Mouse (Mus musculus) c-Kit-positive CD71-positive TER-119-negative erythroid progenitor cells, embryonic 14.5 days (primary cell): ENCODE data around the gene Gm33543.

ENCODE experiments used
- DNase-seq: peaks from one replicate; pipeline ENCODE4 v3.0.0-alpha.2; 2013; ENCODE audit warnings: low read depth

Gm33543 gene

DNA sequence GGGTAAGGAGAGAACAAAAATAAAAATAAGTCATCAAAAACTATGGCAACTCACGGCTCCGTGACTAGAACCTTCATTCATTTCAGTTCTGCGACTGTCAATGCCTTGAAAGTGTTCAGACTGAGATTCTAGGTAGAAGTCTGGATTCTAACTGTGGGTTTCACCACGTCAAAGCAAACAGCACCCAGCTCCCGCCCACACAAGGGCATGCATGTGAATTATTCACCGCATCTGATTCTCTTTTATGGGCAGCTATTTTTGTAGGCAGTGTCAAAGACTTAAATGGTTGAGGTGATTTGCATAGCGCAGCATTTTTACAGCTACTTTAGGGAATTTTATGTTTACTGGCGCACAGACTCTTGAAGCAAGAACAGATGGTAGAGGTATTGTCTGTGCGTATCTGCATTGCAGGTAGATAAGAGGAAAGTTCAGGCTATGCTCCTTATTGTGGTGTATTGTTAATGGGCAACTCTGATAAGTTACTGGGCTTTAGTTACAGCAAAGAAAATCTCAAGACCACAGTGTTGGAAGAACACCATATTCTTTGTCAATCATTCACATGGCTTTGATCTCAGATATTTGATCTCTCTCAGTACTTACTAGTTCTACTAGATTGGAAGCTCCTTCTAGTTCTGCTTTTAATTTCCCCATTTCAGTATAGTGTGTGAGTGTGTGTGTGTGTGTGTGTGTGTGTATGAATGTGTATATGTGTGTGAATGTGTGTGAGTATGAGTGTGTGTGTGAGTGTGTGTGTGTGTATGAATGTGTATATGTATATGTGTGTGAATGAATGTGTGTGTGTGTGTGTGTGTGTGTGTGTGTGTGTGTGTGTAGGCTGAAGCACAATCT is at the start of gene Gm33543:
Gene Gm33543 (minus strand): TSS at position 142 of the 849 bp plus-strand sequence.
- DNase-seq, result no peak

DNA sequence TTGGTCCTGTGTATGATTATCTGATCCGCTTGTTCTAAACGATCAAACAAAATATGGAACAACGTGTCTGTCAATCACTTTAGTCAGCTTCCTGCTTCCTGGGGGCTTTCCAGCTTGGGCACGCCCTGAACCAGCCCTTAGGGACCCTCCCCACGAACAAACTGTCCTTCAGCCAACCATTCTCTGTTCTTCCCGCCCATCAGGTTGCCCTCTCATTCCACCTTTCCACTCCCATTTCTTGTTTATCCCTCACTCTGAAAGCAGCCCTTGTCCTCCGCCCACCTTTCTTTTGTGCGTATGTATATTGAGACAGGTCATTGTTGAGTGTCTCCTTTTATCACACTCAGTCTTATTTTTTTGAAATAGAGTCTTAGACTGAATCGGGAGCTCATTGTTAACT is 49.4 kb upstream of the Gm33543 start:
- DNase-seq, result no peak

DNA sequence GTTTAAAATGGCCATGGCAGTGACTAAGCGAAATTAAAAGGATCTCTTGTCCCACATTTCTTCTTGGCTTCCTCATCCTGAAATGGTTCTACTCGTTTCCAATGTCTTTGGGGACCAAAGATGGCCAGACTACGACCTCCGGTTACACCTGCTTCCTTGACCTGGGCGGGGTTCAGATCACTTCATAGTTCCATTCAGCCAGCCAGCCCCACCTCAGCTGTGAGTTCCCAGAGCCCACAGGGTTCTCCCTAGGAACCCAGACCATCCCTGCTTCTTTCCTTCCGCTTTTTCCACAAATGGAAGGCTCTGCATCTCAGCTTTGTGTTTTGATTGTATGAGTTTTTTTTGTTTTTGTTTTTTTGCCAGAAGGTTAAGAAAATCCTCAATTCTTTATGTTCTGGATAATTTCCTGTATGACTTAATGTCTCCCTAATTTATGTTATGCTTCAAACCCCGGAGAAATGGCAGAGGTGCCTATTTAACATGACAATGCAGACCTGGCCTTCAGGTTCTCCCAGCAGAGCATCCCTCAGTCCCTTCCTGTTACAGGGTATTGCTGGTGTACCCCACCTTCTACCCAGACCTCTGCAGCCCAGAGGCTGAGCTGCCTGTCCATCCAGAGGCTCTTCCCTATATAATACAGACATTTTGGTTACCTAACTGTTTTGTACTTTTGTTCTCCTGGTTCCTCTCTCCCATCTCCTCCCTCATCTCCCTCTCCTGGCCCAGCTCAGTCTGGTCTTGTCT is 48.7 kb upstream of the Gm33543 start:
- no peak for DNase-seq

DNA sequence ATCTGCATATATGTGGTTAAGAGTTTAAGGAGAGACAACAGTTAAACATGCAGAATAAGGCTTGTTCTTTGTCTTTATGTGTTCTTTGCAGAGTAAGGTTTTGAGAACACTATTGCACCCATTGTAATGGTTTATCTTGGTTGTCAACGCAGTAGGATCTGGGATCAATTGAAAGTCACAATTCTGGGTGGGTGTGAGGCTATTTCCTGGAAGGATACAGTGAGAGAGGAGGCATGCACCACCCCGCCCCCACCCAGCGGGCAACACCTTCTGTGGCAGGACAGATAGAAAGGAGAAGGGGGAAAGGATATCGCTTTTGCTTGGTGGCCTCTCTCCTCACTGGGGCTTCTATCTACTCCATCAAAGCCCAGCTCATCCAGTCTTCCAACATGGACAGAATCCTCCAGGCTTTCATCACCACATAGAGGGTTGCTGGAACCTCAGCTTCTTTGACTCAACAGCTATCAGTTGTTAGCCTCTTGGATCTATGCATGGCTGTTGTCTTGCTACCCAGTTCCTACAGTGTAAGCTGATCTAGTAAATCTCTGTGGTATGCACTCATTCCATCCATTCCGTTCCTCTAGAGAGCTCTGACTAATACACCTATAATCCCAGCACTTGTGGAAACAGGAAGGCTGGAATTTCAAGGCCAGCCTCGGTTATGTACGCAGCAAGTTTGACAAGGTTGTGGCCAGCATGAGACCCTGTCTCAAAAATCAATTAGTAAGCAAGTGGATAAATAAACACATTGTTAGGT is 41.2 kb upstream of the Gm33543 start:
- DNase-seq, result no peak

DNA sequence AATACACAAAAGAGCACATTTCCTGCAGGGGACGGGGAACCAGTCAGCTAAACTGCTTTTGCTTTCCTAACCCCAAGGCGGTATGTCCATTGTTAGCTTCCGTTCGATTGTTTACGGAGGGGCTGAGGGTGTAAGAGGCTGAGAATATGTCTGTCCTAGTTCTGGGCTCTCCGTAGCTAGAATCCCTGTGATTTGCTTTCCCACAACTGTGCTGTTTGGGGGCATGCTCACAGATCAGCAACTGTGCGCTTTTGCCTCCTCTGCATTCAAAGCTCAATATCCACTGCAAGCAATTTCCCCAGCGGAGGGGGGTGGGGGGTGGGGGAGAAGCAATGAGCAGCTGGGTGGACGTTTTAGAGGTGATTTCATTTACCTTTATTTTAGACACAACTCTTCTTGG is 39.3 kb upstream of the Gm33543 start:
- no peak for DNase-seq

DNA sequence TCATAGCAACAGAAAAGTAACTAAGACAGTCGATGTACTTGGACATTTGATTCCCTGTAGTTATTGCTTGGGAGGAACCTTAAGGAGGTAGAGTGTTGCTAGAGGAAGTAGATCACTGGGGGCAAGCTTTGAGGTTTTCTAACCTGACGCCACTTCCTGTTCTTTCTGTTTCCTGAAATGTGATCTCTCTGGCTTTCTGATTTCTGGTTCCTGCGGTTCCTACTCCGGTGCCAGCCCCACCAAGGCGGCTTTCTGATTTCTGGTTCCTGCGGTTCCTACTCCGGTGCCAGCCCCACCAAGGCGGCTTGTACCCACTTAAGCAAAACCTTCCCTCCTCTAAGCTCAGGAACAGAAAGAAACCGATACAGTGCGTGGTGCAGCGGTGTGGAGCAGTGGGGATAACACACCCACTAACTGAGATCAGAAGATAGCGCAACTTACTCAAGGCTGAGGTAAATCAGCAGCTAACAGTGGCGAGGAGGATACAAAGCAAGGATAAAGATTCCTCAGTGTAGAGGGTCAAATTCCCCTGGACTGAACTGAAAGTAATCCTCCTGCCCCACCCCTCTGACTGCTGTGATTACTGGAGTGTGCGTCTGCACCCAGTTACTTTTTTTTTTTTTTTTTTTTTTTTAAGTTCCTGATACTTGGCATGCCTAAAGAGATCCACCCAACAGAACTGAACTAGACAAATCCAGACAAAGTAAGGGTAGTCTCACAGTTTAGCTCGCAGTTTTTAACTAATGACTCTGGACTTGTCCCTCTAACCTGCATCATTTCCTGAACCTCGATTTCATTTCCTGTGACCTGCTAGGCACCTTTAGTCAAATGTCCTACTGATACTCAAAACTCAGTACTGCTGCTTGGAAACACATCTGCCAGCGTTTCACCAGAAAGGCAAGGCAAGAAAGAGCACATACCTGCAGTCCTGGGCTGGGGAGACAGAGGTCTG is 37.5 kb upstream of the Gm33543 start:
- DNase-seq, result no peak

DNA sequence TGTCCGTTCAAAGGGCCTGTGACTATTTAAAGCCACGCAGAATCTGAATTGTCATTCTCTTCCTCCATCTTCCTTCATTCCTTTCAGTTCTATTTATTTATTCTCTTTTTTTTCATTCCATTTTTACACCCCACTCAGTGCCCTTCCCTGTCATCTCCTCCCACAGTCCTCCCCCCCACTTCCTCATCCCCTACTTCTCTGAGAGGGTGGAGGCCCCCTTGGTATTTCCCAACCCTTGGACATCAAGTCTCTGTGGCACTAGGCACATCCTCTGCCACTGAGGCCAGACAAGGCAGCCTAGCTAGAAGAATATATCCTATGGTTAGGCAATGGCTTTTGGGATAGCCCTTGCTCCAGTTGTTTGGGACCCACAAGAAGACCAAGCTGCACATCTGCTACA is 28.1 kb upstream of the Gm33543 start:
- DNase-seq, result no peak

DNA sequence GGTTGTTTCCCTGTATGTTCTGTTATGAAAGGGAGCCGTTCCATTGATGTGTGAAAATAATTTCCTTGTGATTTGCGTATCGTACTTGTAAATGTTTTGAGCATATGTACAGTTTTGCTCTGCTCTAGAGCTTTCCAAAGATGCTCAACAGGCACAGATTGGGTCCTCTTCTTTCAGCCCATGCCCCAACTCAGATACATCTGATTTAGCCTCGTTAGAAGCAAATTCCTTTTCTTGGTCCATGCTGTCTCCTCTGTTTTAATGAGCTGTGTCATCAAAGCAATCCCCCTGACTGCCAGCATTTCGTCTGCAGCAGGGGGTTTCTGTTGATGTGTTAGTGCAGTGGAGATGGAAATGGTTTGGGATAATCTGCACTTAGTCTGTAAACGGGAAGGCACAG is 25.6 kb upstream of the Gm33543 start:
- DNase-seq, result no peak

DNA sequence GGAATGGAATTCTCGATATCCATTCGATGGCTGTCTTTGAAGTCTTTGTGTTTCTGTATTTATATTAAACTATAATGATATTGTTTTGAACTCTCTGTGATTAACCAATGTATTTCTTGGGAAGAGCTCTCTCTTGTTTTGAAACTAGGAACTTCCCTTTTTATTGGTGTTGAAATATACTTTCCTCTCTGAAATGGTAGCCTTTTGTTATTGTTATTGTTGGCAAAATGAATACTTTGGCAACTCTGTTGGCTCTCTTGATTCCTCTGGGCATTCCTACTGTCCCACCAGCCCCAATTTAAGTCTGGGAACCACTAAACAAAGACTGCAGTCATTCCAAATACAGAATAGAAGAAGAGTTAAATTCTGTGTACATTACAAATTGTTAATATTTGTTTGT is 24.9 kb upstream of the Gm33543 start:
- no peak for DNase-seq

DNA sequence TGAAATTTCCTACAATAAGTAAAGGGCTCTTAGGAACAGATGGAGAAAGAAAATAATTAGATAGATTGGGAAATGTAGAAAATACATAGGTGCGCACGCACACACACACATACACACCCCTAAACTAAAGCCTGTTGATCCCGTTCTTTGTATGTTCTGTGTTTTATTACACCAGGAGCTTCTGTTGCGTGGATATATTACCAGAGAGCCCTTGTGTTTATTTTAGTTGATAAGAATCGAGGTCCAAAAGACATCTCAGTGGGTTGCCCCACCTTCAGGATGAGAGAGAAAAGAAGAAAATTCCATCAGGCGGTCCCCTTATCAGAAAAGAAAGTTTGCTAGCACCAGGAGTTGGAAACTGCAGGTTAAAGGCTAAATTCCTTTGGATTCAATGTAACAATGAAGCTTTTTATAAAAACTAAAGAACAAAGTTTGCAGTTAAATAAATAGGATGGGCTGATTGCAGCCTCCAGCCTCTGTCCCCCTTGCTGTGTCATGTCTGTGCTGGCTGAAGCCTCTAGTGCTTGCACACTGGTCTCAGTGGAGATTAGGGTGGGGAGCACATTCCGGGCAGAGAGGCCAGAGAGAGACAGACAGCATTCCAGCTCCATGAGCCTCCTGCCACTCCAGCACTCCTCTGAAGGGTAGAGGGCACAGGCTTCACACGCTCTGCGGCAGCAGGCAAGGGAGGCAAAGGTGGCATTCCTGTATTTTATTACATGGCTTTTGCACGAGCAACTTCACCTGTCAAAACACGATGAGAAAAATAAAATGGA is 21.8 kb upstream of the Gm33543 start:
- DNase-seq, result no peak

DNA sequence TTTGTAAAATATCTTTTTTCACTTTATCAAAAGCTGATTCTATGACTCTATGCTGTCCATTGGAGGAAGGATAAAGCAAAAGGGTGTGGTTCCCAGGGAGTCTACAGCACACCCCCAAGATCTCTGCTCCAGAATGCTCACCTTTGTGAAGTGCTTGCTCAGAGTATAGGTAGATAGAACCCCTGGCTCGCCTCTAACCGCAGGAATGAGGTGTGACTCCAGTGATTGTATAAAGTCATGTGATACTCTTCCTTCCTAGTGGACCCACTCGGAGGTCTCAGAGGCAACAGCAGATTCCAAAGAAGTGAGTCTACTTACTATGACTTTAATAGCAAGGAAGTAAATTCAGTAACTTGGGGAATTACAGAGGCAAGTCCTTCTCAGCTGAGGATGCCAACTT is 19.9 kb upstream of the Gm33543 start:
- no peak for DNase-seq

DNA sequence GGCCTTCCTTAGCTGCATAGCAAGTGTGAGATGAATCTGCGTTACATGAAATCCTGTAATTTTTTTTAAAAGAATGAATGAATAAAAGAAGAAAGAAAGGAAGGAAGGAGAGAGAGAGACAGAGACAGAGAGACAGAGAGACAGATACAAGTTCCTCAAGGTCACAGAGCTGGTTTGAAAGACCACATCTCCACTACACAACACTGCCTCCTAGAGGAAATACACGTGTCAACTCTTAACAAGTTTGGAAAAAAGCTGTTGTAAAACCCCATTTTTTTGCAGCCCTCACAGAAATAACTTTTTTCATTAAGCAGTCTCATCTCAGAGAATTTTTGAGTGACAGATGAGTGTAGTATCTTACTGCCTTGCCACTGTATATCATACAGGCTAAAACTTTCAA is 15.4 kb upstream of the Gm33543 start:
- DNase-seq, result peak; percentile 28

DNA sequence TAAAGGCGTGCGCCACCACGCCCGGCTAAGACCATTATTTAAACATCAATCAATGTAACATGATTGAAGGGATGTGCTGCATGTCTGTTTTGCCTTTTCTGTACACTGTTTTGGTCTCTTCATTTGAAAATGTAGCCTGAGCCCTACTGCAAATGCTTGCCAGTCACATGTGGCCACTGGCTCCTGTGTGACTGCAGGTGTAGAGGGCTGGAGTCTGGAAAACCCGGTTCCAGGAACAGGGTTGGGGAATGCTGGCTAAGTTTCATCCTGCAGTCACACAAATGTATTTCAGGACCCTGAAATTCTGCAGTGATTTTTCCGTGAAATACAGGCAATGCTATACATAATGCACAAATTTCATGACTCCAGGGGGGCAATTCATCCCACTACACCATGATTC is 12.7 kb upstream of the Gm33543 start:
- no peak for DNase-seq

DNA sequence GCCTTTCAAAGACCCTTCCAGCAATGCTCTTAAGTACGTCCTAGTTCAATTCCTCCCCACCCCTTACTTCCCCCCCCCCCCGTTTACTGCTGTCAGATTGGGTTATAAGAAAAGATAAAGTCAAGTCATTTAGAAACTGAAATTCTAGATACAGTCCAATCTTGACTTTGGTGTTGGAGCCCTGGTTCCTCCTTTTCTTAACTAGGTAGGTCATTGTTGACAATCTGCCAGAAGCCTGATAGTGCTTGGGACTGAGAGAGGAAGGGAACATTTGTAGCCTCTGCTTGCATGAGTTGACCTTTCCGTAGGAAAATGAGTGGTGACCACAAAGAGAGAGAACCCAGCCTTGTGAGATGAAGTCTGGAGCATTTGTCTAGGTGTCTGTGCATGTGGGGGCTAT is 7.8 kb upstream of the Gm33543 start:
- no peak for DNase-seq

DNA sequence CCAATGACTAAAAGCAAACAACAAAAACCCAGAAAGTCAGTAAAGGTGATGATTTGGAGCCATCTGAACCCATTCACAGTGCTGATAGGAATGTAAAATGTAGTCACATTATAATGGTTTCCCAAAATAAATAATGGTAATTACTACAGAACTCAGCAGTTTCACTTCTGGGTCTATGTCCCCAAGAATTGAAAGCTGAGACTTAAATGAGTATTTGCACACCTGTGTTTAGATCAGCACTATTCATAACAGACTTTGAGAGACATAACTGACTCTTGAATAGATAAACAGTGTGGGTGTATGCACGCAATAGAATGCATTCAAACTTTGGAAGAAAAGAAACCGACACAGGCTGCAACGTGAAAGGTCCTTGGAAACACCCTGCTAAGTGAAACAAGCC is 4.0 kb upstream of the Gm33543 start:
- no peak for DNase-seq

DNA sequence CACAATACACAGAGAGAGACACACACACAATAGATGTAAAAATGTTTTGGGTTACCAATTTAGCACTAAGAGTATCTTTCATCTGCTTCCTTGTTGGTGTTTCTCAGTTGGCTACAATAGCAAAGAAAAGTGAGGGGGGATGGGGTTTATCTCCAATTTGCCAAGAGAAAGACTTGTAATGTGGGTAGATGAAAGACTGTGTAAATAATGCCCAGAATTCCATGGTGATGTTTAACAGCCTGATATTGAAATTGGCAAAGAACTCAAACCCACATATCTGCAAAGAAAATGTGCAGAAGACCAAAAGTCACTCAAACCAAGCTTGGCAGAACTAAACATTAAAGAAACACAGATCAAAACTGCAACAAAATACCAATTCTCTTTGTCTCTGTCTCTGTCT is 3.6 kb upstream of the Gm33543 start:
- no peak for DNase-seq

DNA sequence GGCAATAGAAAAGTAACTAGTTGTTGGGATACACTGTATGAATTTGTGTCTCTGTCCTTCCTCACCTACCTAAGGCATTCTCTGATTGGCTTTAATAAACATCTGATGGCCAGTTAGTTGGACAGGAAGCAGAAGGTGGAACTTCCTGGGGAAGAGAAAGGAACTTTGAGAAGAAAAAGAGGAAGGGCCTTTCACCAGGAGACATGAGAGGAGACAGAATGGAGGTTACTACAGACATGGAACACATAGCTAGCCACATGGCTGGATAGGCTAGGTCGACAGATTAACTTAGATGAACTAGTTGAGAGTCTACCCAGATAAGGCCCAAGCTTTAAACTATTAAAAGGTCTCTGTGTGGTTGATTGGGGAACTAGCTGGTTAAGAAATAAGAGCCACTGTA is 1.1 kb upstream of the Gm33543 start:
- no peak for DNase-seq

DNA sequence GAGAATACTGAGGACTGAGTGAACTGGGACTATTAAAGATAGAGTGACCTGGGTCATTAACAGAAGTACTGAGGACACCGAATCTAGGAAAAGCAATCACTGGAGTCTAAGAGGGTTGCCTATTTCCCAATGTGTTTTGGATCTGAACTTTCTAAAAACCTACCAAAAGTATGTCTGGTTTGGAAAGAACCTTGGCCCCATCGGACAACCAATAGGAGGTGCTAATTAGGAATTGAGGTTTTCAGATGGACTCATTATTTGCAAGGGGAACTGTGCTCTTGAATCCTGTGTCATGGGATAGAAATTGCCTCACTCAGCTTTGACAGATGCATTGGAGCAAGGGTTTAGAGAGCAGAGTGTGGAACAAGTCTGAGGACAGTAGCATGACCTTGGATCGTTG is 1.5 kb downstream of the Gm33543 start:
- DNase-seq, result no peak

DNA sequence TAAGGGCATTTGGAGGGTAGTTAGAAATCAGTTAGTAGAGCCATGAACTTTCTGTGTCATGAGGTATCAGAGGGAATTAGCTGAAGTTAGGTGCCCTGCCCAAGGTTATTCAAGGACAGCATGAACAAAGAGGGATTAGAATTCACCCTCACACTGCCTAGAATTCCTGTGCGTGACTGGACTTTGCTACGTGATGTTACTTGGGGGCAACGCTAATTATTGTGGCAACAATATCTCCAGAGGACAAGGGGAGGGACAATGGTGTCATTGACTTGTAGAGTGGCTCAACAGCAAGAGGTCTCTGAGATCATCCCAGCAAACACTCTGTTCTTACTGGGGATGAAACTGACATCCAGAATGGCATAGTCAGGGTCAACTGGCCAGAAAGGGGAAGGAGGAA is 2.9 kb downstream of the Gm33543 start:
- no peak for DNase-seq

DNA sequence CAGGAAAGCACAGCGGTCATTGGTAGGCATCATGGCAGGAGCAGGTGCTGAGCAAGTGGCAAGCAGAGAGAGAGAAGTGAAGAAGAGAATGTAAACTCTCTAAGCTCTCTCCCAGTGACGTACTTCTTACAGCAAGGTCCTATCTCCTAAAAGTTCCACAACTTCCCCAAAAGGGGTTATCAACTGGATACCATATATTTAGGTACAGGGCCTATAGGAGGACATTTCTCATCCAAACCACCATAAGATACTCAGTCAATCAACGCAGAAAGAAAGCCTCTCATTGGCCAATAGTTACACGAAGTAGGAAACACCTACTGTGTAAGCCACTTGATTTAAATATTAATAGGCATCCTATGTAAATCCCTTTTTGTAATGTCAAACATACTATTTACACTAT is 3.7 kb downstream of the Gm33543 start:
- DNase-seq, result no peak
